Mouse (Mus musculus) heart, adult 9 months (tissue): ENCODE results near the gene Tram2.
A peak's percentile ranks its signal among the peaks of the same experiment; 100 is the strongest.

ENCODE experiments used
- DNase-seq, 2 experiments: peaks; one replicate each; pipeline ENCODE4 v3.0.0; 2022; ENCODE audit warnings: low spot score in 2 of 2

The Tram2 gene

GRCm38 (mm10) chr1:21014463-21014862, 64.6 kb downstream of the Tram2 start:
- peak; percentile 85 for DNase-seq

- DNase-seq: no peak
Observed at GRCm38 (mm10) chr1:21010282-21010800, 68.7 kb downstream of the Tram2 start.

- peak; percentile 70 to 73 for DNase-seq
Observed at GRCm38 (mm10) chr1:21008891-21009290, 70.1 kb downstream of the Tram2 start.

GRCm38 (mm10) chr1:21007941-21008701, 70.9 kb downstream of the Tram2 start:
- DNase-seq: no peak

- no peak for DNase-seq
Observed at GRCm38 (mm10) chr1:21006775-21007174, 72.3 kb downstream of the Tram2 start.

GRCm38 (mm10) chr1:21004596-21004995, 74.4 kb downstream of the Tram2 start:
- no peak for DNase-seq

GRCm38 (mm10) chr1:21002246-21003142, 76.5 kb downstream of the Tram2 start:
- peak; percentile 30 to 44 for DNase-seq

- no peak for DNase-seq
Observed at GRCm38 (mm10) chr1:20997881-20998389, 81.1 kb downstream of the Tram2 start.

GRCm38 (mm10) chr1:20997328-20997689, 81.7 kb downstream of the Tram2 start:
- no peak for DNase-seq

- DNase-seq: no peak
Observed at GRCm38 (mm10) chr1:20996603-20997327, 82.3 kb downstream of the Tram2 start.

GRCm38 (mm10) chr1:20995331-20995986, 83.6 kb downstream of the Tram2 start:
- peak; percentile 41 to 57 for DNase-seq

- no peak for DNase-seq
Observed at GRCm38 (mm10) chr1:20994338-20994737, 84.7 kb downstream of the Tram2 start.

- no peak for DNase-seq
Observed at GRCm38 (mm10) chr1:20993690-20994089, 85.3 kb downstream of the Tram2 start.

- no peak for DNase-seq
Observed at GRCm38 (mm10) chr1:20989461-20990083, 89.5 kb downstream of the Tram2 start.

- DNase-seq: no peak
Observed at GRCm38 (mm10) chr1:20986378-20987056, 92.5 kb downstream of the Tram2 start.

- no peak for DNase-seq
Observed at GRCm38 (mm10) chr1:20984582-20984981, 94.4 kb downstream of the Tram2 start.

GRCm38 (mm10) chr1:20984103-20984502, 94.9 kb downstream of the Tram2 start:
- DNase-seq: no peak

GRCm38 (mm10) chr1:20981764-20982163, 97.3 kb downstream of the Tram2 start:
- no peak for DNase-seq

- DNase-seq: no peak
Observed at GRCm38 (mm10) chr1:20980553-20980952, 98.5 kb downstream of the Tram2 start.
